Mouse (Mus musculus): ENCODE results near the gene Prdx2. TPM values are rescaled to one million over a fixed set of nuclear protein-coding genes. Genes with fewer than 3 reads are reported as not detected.

The Prdx2 gene
- total RNA-seq, 2 experiments from 2014 or later = 477 to 503 TPM

GRCm38 (mm10) chr8:84946528-84947240 is 22.7 kb upstream of the Prdx2 start, which contains the start of gene Rtbdn:
Gene Rtbdn, plus strand, starts transcription at chr8:84946991.
- DNase-seq = no peak

GRCm38 (mm10) chr8:84947241-84947545 is 22.2 kb upstream of the Prdx2 start:
- peak; percentile 73 for DNase-seq

DNA sequence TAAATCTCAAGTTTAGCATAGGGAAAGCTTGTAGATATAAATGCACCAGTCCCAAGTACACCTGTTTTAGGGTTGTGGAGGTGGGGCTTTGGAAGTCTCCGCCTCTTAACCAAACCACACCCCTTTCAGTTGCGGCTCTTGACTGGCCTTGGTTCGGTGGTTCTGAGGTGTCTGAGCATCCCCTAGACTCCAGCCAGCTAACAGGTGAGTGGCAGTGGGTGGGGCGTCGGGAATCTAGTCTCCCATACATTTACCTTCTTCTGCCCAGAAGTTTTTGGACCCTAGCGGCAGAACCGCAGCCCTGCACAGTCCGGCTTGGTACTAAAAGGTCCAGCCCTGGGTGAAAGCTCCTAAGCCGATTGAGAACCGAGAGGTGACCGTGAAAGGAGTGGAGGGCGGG is 19.6 kb upstream of the Prdx2 start:
- no peak for DNase-seq

DNA sequence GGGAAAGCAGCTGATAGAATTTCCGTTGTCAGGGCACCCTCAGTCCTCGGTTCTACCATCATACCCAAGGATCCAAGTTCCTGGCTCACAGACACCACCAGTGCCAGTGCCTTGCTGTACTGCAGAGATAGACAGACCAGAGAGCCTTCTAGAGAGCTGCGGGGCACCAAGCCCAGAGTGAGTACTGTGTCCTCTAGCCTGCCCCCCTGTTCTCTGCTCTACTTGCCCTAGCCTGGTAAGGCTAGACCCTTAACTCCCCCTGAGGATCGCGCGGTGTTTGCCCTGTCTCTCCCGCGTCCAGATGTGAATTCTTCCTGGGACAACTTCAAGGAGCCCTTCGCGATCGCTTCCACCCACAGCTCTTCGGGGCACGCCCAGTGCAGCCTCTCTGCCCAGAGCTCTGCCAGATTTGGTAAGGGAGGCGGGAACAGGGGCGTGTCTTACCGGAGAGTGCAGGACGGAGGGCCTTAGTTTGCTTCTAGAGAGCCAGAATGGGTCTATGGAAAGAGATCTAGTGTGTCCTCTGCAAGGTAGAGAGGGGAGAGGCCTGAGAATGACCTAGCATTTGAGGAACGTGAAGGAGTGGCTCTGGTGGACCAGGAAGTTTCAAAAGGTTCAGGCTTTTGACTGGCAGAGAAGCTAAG is 16.7 kb upstream of the Prdx2 start:
- peak; percentile 82 for DNase-seq

DNA sequence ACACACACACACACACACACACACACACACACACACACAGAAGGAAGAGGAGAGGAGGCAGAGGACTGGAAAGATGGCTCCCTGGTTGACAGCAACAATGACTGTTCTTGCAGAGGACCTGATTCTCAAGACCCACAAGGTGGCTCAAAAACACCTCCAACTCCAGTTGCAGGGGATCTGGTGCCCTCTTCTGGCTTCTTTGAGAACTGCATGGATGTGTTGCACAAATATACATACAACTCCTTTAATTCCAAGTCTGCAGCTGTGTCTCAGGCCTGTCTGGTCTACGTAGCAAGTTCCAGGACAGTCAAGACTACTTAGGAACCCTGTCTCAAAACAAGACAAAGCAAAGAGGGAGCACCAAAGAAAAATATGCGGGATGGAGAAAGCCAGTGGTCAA is 12.6 kb upstream of the Prdx2 start:
- DNase-seq = peak; percentile 82

GRCm38 (mm10) chr8:84959811-84960210 is 9.6 kb upstream of the Prdx2 start:
- peak; percentile 77 for DNase-seq

DNA sequence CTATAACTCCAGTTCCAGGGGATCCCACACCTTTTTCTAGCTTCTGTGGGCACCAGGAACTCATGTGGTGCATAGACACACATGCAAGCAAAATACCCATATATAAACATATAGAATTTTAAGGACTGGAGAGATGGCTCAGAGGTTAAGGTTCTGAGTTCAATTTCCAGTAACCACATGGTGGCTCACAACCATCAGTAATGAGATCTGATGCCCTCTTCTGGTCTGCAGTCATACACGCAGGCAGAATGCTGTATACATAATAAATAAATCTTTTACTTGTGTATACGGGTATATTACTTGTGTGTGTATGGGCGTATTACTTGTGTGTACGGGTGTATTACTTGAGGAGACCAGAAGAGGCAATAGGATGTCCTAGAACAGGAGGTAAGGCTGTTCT is 5.4 kb upstream of the Prdx2 start:
- no peak for DNase-seq

- peak; percentile 95 for DNase-seq
Observed at GRCm38 (mm10) chr8:84965731-84966291, 3.6 kb upstream of the Prdx2 start.

DNA sequence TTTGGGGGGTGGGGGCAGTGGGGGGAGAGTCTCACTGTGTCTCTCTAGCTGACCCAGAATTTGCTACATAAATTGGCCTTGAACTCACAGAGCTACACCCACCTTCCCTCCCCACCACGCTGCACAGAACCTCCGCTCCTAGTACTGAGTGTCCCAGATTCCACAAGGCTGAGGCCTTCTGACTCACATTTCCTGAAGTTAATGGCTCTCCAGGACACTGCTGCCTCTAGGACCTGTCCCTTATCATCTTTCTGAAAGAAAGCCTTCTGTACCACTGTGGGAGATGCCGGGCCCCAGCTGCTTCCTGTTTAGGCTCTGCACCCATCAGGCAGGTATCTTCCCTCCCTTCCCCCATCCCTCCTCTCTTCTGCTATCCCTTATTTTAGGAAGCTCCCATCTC is 2.8 kb upstream of the Prdx2 start:
- peak; percentile 58 for DNase-seq

- DNase-seq = peak; percentile 35
Observed at GRCm38 (mm10) chr8:84967532-84968304, 1.7 kb upstream of the Prdx2 start.

- DNase-seq = peak; percentile 26
Observed at GRCm38 (mm10) chr8:84968650-84969049, 737 bp upstream of the Prdx2 start.

DNA sequence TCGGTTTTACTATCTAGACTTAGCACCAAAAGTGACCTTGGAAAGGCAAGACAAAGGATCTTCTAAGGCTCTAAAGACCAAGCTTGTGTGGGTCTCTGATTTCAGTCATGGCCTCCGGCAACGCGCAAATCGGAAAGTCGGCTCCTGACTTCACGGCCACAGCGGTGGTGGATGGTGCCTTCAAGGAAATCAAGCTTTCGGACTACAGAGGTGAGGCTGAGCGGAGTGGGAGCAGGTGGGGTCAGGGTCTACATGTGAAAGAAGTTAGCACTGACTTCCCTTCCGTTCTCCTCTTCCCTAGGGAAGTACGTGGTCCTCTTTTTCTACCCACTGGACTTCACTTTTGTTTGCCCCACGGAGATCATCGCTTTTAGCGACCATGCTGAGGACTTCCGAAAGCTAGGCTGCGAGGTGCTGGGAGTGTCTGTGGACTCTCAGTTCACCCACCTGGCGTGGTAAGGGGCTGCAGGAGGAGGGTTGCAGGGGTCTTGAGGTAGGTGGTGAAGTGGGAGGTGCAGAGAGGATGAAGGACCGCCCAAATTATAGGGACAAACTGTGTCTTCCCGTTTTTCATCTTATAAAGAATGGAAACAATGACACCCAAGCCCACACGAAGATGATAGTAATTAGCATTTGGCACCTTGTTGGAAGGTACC is 876 bp downstream of the Prdx2 start:
- DNase-seq = peak; percentile 39

DNA sequence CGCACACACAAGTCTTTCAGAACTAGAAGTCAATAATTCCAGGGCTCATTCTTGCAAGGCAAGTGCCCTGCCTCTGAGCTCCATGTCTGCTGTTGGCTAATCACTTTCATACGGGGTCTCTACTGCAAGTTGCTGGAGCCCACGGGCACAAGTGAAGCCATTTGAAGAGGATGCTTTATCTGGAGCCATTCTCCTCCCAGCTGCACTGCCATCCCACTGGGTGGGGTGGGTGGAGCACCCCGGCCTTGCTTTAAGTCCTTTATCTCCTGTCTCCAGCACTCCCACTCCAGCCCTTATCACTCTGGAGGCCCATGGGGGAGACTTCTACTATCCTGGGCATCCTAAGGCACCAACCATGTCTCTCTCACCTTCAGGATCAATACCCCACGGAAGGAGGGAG is 1.5 kb downstream of the Prdx2 start:
- DNase-seq = no peak

DNA sequence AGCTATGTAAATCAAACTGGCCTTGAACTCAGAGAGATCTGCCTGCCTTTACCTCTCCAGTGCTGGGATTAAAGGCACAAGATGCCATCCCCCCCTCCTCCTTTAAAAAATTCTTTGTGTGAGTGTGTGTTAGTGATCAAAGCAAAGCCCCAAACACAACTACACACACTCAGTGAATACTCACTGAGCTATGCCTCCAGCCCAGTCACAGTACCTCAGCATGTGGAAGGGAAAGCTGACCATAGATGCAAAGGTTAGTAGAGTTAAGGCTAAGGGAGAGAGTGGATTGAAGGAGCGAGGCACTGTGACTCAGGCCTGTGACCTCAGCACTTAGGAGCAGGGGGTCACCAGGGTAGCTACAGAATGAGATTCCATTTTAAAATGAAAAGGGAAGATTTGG is 3.7 kb downstream of the Prdx2 start:
- no peak for DNase-seq

- DNase-seq = peak; percentile 81
Observed at GRCm38 (mm10) chr8:84973803-84974542, 4.6 kb downstream of the Prdx2 start.

GRCm38 (mm10) chr8:84974543-84975142 is 5.3 kb downstream of the Prdx2 start:
- DNase-seq = no peak

GRCm38 (mm10) chr8:84975434-84975833 is 6.0 kb downstream of the Prdx2 start:
- peak; percentile 83 for DNase-seq

DNA sequence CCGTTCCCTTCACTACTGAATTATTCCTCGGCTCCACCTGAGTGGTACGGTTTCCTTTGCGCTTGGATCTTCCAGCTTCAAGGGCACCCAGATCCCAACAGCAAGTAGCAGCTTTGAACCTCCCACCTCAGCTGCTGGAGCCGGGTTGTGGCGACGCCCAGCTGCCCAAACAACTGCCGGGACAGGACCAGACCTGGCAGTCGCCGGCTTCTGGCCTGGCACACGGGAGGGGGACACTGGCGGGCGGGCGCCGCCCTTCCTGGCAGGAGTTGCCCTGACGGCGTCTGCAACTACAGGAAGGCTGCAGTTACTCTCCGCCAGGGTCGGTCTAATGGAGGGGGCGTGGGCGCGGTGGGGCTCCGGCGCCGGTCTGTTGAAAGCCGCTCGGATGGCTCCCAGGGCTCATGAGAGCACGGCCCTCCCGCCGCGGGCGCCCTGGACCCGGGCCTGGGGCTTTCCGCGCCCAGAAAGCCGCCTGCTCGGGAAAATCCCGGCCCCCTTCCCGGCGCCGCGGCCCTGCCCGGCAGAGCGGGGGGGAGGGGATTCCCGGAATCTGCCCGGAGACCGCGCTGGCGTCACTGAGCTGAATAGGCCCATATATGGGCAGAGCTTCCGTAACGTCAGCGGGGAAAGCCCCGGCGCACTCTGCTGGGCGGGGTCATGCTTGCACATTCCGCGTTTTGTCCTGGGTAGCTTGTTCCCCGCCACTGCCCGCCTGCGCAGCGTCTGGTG is 6.8 kb downstream of the Prdx2 start:
- DNase-seq = peak; percentile 98

- no peak for DNase-seq
Observed at GRCm38 (mm10) chr8:84976763-84977434, 7.5 kb downstream of the Prdx2 start.

All from adrenal gland, postnatal 10 days (tissue).